Mouse (Mus musculus): Measurements from ENCODE around the gene Iba57. TPM values are rescaled to one million over a fixed set of nuclear protein-coding genes. Genes with fewer than 3 reads are reported as not detected.
A peak's percentile ranks its signal among the peaks of the same experiment; 100 is the strongest.

The Iba57 gene
- polyA plus RNA-seq, 1 experiment: 4.7 TPM

- WGBS: 16% methylated on average over 44 of the region's 44 CpGs
- no peak for DNase-seq (ENCODE audit: low read depth, low spot score)
These were observed 27.6 kb downstream of the Iba57 start, which contains the start of gene Obscn for GRCm38 (mm10) chr11:59135904-59136452. TSS of gene Obscn (minus strand) at chr11:59136402.

- WGBS: 4% methylated on average over 55 of the region's 55 CpGs
- no peak for DNase-seq (ENCODE audit: low read depth, low spot score)
These were observed 28.3 kb downstream of the Iba57 start for GRCm38 (mm10) chr11:59135051-59135820.

- peak; percentile 24 for DNase-seq (ENCODE audit: low read depth, low spot score)
- 3% methylated on average over 34 of the region's 35 CpGs for WGBS
These were observed 29.1 kb downstream of the Iba57 start for GRCm38 (mm10) chr11:59134373-59134997.

- DNase-seq (ENCODE audit: low read depth, low spot score): no peak
- 62% methylated on average over 3 of the region's 3 CpGs for WGBS
These were observed 31.5 kb downstream of the Iba57 start for GRCm38 (mm10) chr11:59132065-59132464.

- 66% methylated on average over 18 of the region's 18 CpGs for WGBS
- DNase-seq (ENCODE audit: low read depth, low spot score): no peak
These were observed 32.1 kb downstream of the Iba57 start for GRCm38 (mm10) chr11:59131348-59131919.

GRCm38 (mm10) chr11:59130782-59131181, 32.8 kb downstream of the Iba57 start:
- DNase-seq (ENCODE audit: low read depth, low spot score): peak; percentile 18
- WGBS: 44% methylated on average over 9 of the region's 9 CpGs

- 94% methylated on average over 5 of the region's 5 CpGs for WGBS
- no peak for DNase-seq (ENCODE audit: low read depth, low spot score)
These were observed 57.6 kb downstream of the Iba57 start for GRCm38 (mm10) chr11:59105945-59106344.

Other genes with a start within 250 kb of the Iba57 start
- gene Btnl10, start 245.8 kb downstream of the Iba57 start, polyA plus RNA-seq (2012; rRNA removed): not detected in 2 replicates
- 122 and 137 TPM in 2 replicates for gene Rnf187, start 224.8 kb downstream of the Iba57 start, polyA plus RNA-seq (2012; rRNA removed)
- gene Hist3h2ba, start 214.8 kb downstream of the Iba57 start, polyA plus RNA-seq (2012; rRNA removed): 2.3 and 3.7 TPM in 2 replicates
- 11.6 and 13.1 TPM in 2 replicates for gene Hist3h2a, start 209.1 kb downstream of the Iba57 start, polyA plus RNA-seq (2012; rRNA removed)
- gene Trim17, start 209.1 kb downstream of the Iba57 start, polyA plus RNA-seq (2012; rRNA removed): 0.15 and 0.22 TPM in 2 replicates
- gene Trim11, start 185.6 kb downstream of the Iba57 start, polyA plus RNA-seq (2012; rRNA removed): 15.4 and 21.9 TPM in 2 replicates
- 0.62 and 0.92 TPM in 2 replicates for gene Obscn, start 27.3 kb downstream of the Iba57 start, polyA plus RNA-seq (2012; rRNA removed)
- gene Gjc2, start 19.5 kb upstream of the Iba57 start, polyA plus RNA-seq (2012; rRNA removed): 1.7 and 2.5 TPM in 2 replicates
- gene Guk1, start 28.5 kb upstream of the Iba57 start, polyA plus RNA-seq (2012; rRNA removed): 143 and 195 TPM in 2 replicates
- gene Mrpl55, start 38.7 kb upstream of the Iba57 start, polyA plus RNA-seq (2012; rRNA removed): 36.9 and 46.1 TPM in 2 replicates
- 21.1 and 21.6 TPM in 2 replicates for gene 2310033P09Rik, start 44.6 kb upstream of the Iba57 start, polyA plus RNA-seq (2012; rRNA removed)
- 693 and 778 TPM in 2 replicates for gene Arf1, start 64.5 kb upstream of the Iba57 start, polyA plus RNA-seq (2012; rRNA removed)
- not detected in 2 replicates for gene Wnt3a, start 127.0 kb upstream of the Iba57 start, polyA plus RNA-seq (2012; rRNA removed)
- gene Wnt9a, start 143.2 kb upstream of the Iba57 start, polyA plus RNA-seq (2012; rRNA removed): 1.0 and 1.4 TPM in 2 replicates
- gene Prss38, start 211.9 kb upstream of the Iba57 start, polyA plus RNA-seq (2012; rRNA removed): not detected in 2 replicates

All from large intestine, adult 2 months (tissue).